Mouse (Mus musculus) cerebellum, adult 2 months (tissue): Measurements from ENCODE around the gene Srebf1.

Source experiments
- CTCF ChIP-seq: fragments of 200-500 bp; IDR thresholded peaks from 2 replicates; pipeline ENCODE4 v1.5.1; 2011; ENCODE audit warnings: low read depth, mild to moderate bottlenecking, control low read depth, low read length, moderate library complexity, borderline replicate concordance; ENCODE audit not compliant: insufficient read depth
- POLR2A ChIP-seq: fragments of 200-500 bp; IDR thresholded peaks from 2 replicates; pipeline ENCODE4 v1.6.1; 2011; ENCODE audit warnings: low read length, control low read depth, borderline replicate concordance; ENCODE audit not compliant: insufficient read depth

DNA sequence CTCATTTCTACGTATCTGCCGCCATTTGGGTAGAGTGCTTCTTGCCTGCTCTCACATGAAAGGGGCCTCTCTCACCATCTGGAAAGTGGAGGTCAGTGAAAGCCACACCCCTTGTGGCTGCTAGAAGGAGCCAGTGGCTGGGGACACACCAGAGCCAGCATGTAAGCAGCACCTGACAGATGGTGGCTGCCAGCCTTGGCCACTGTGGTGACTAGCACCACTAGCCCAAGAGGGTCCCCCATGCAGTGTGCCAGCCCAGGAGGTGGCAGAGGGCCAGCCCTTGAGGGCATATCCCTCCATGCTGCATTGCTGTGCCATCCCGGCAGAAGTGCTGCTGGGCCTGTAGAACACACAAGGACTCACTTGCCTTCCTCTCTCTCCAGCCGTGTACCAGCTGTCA is 28.8 kb downstream of the Srebf1 start:
- TF ChIP-seq CTCF, result no peak
- TF ChIP-seq POLR2A, result no peak
